Mouse (Mus musculus): ENCODE measurements around the gene Smarca2. TPM values are rescaled to one million over a fixed set of nuclear protein-coding genes. Genes with fewer than 3 reads are reported as not detected.

Smarca2 gene
- polyA plus RNA-seq, 1 experiment from 2014 or later, result 95.2 TPM

- peak overlapping the region; percentile 75 for H3K4me3 ChIP-seq (ENCODE audit: low read length)
- H3K4me1 ChIP-seq (ENCODE audit: control insufficient read depth, insufficient read depth, low read depth, low read length), result peaks cover 10% of the 10 kb centered on the region
- 4% methylated on average over 7 of the region's 7 CpGs for WGBS
- H3K9me3 ChIP-seq (ENCODE audit: control insufficient read depth, low read length), result no peaks in the 10 kb centered on the region
- 0 out of 2 replicates have a peak, but pooled peaks cover 2% of the 10 kb centered on the region for H3K27me3 ChIP-seq (replicated peaks; ENCODE audit: control insufficient read depth, insufficient read depth, low read length)
- peak overlapping the region; percentile 98 for H3K4me2 ChIP-seq (ENCODE audit: low read length)
- H3K27ac ChIP-seq (ENCODE audit: low read depth, low read length), result no peak overlapping the region
- H3K9ac ChIP-seq (ENCODE audit: low read depth, low read length), result no peak overlapping the region
- ATAC-seq, result no peak
- no peaks in the 10 kb centered on the region for H3K36me3 ChIP-seq (ENCODE audit: control insufficient read depth, insufficient read depth, low read length)
Measured at GRCm38 (mm10) chr19:26608434-26608812, 3.6 kb downstream of the Smarca2 start.

- H3K27ac ChIP-seq (ENCODE audit: low read depth, low read length), result no peak overlapping the region
- 39% methylated on average over 2 of the region's 2 CpGs for WGBS
- 0 out of 2 replicates have a peak, but pooled peaks cover 2% of the 10 kb centered on the region for H3K27me3 ChIP-seq (replicated peaks; ENCODE audit: control insufficient read depth, insufficient read depth, low read length)
- no peaks in the 10 kb centered on the region for H3K9me3 ChIP-seq (ENCODE audit: control insufficient read depth, low read length)
- H3K36me3 ChIP-seq (ENCODE audit: control insufficient read depth, insufficient read depth, low read length), result no peaks in the 10 kb centered on the region
- no peak overlapping the region for H3K9ac ChIP-seq (ENCODE audit: low read depth, low read length)
- peaks cover 10% of the 10 kb centered on the region for H3K4me1 ChIP-seq (ENCODE audit: control insufficient read depth, insufficient read depth, low read depth, low read length)
- no peak overlapping the region for H3K4me2 ChIP-seq (ENCODE audit: low read length)
- no peak overlapping the region for H3K4me3 ChIP-seq (ENCODE audit: low read length)
- no peak for ATAC-seq
Measured at GRCm38 (mm10) chr19:26609637-26610036, 4.8 kb downstream of the Smarca2 start.

- Histone ChIP-seq H3K4me2 (ENCODE audit: low read length) (no peak overlapping the region), H3K27ac (ENCODE audit: low read depth, low read length) (no peak overlapping the region), H3K9ac (ENCODE audit: low read depth, low read length) (no peak overlapping the region), H3K36me3 (ENCODE audit: control insufficient read depth, insufficient read depth, low read length) (no peaks in the 10 kb centered on the region), H3K4me1 (ENCODE audit: control insufficient read depth, insufficient read depth, low read depth, low read length) (peaks cover 6% of the 10 kb centered on the region), H3K27me3 (replicated peaks; ENCODE audit: control insufficient read depth, insufficient read depth, low read length) (0 out of 2 replicates have a peak, but pooled peaks cover 2% of the 10 kb centered on the region), H3K4me3 (ENCODE audit: low read length) (no peak overlapping the region), H3K9me3 (ENCODE audit: control insufficient read depth, low read length) (no peaks in the 10 kb centered on the region)
- ATAC-seq, result no peak
- 70% methylated on average over 4 of the region's 4 CpGs for WGBS
Measured at GRCm38 (mm10) chr19:26612995-26613394, 8.1 kb downstream of the Smarca2 start.

GRCm38 (mm10) chr19:26613665-26614064 is 8.8 kb downstream of the Smarca2 start:
- no peak for ATAC-seq
- Histone ChIP-seq H3K9me3 (ENCODE audit: control insufficient read depth, low read length) (no peaks in the 10 kb centered on the region), H3K9ac (ENCODE audit: low read depth, low read length) (no peak overlapping the region), H3K4me1 (ENCODE audit: control insufficient read depth, insufficient read depth, low read depth, low read length) (0 out of 2 replicates have a peak, but pooled peaks cover under 1% of the 10 kb centered on the region), H3K27ac (ENCODE audit: low read depth, low read length) (no peak overlapping the region), H3K4me3 (ENCODE audit: low read length) (no peak overlapping the region), H3K4me2 (ENCODE audit: low read length) (no peak overlapping the region), H3K36me3 (ENCODE audit: control insufficient read depth, insufficient read depth, low read length) (no peaks in the 10 kb centered on the region), H3K27me3 (replicated peaks; ENCODE audit: control insufficient read depth, insufficient read depth, low read length) (0 out of 2 replicates have a peak, but pooled peaks cover 2% of the 10 kb centered on the region)
- WGBS, result 81% methylated on average over 5 of the region's 5 CpGs

- H3K27me3 ChIP-seq (replicated peaks; ENCODE audit: control insufficient read depth, insufficient read depth, low read length), result no peaks in the 10 kb centered on the region
- H3K9me3 ChIP-seq (ENCODE audit: control insufficient read depth, low read length), result no peaks in the 10 kb centered on the region
- no peak overlapping the region for H3K27ac ChIP-seq (ENCODE audit: low read depth, low read length)
- H3K9ac ChIP-seq (ENCODE audit: low read depth, low read length), result no peak overlapping the region
- H3K36me3 ChIP-seq (ENCODE audit: control insufficient read depth, insufficient read depth, low read length), result peaks cover 3% of the 10 kb centered on the region; the same call in 1 of the 2 replicates
- H3K4me1 ChIP-seq (ENCODE audit: control insufficient read depth, insufficient read depth, low read depth, low read length), result no peaks in the 10 kb centered on the region
- ATAC-seq, result no peak
- H3K4me3 ChIP-seq (ENCODE audit: low read length), result no peak overlapping the region
- 43% methylated on average over 1 of the region's 1 CpGs for WGBS
- H3K4me2 ChIP-seq (ENCODE audit: low read length), result no peak overlapping the region
Measured at GRCm38 (mm10) chr19:26616271-26616670, 11.4 kb downstream of the Smarca2 start.

GRCm38 (mm10) chr19:26617287-26617686 is 12.4 kb downstream of the Smarca2 start:
- Histone ChIP-seq H3K4me2 (ENCODE audit: low read length) (no peak overlapping the region), H3K4me1 (ENCODE audit: control insufficient read depth, insufficient read depth, low read depth, low read length) (no peaks in the 10 kb centered on the region), H3K27me3 (replicated peaks; ENCODE audit: control insufficient read depth, insufficient read depth, low read length) (no peaks in the 10 kb centered on the region), H3K27ac (ENCODE audit: low read depth, low read length) (no peak overlapping the region), H3K4me3 (ENCODE audit: low read length) (no peak overlapping the region), H3K9ac (ENCODE audit: low read depth, low read length) (no peak overlapping the region), H3K36me3 (ENCODE audit: control insufficient read depth, insufficient read depth, low read length) (peaks cover 3% of the 10 kb centered on the region; the same call in 1 of the 2 replicates), H3K9me3 (ENCODE audit: control insufficient read depth, low read length) (no peaks in the 10 kb centered on the region)
- 88% methylated on average over 5 of the region's 5 CpGs for WGBS
- ATAC-seq, result no peak

GRCm38 (mm10) chr19:26630712-26631235 is 25.9 kb downstream of the Smarca2 start:
- WGBS, result 45% methylated on average over 8 of the region's 8 CpGs
- Histone ChIP-seq H3K4me2 (ENCODE audit: low read length) (no peak overlapping the region), H3K4me1 (ENCODE audit: control insufficient read depth, insufficient read depth, low read depth, low read length) (peaks cover 4% of the 10 kb centered on the region), H3K4me3 (ENCODE audit: low read length) (no peak overlapping the region), H3K27ac (ENCODE audit: low read depth, low read length) (peak overlapping the region; percentile 39), H3K9me3 (ENCODE audit: control insufficient read depth, low read length) (no peaks in the 10 kb centered on the region), H3K36me3 (ENCODE audit: control insufficient read depth, insufficient read depth, low read length) (peaks cover 4% of the 10 kb centered on the region; the same call in 1 of the 2 replicates), H3K9ac (ENCODE audit: low read depth, low read length) (no peak overlapping the region), H3K27me3 (replicated peaks; ENCODE audit: control insufficient read depth, insufficient read depth, low read length) (no peaks in the 10 kb centered on the region)
- peak; percentile 76 for ATAC-seq

GRCm38 (mm10) chr19:26632228-26632627 is 27.4 kb downstream of the Smarca2 start:
- no peak overlapping the region for H3K27ac ChIP-seq (ENCODE audit: low read depth, low read length)

GRCm38 (mm10) chr19:26640556-26640955 is 35.7 kb downstream of the Smarca2 start:
- WGBS, result 86% methylated on average over 13 of the region's 13 CpGs
- Histone ChIP-seq H3K27me3 (replicated peaks; ENCODE audit: control insufficient read depth, insufficient read depth, low read length) (no peaks in the 10 kb centered on the region), H3K36me3 (ENCODE audit: control insufficient read depth, insufficient read depth, low read length) (no peaks in the 10 kb centered on the region; the same call in 1 of the 2 replicates), H3K4me1 (ENCODE audit: control insufficient read depth, insufficient read depth, low read depth, low read length) (no peaks in the 10 kb centered on the region), H3K27ac (ENCODE audit: low read depth, low read length) (no peak overlapping the region), H3K4me2 (ENCODE audit: low read length) (no peak overlapping the region), H3K9me3 (ENCODE audit: control insufficient read depth, low read length) (no peaks in the 10 kb centered on the region), H3K9ac (ENCODE audit: low read depth, low read length) (no peak overlapping the region), H3K4me3 (ENCODE audit: low read length) (no peak overlapping the region)
- no peak for ATAC-seq

More at GRCm38 (mm10) chr19:26632228-26632627, 27.4 kb downstream of the Smarca2 start:
- Histone ChIP-seq H3K4me1 (ENCODE audit: control insufficient read depth, insufficient read depth, low read depth, low read length) (peaks cover 4% of the 10 kb centered on the region), H3K9me3 (ENCODE audit: control insufficient read depth, low read length) (no peaks in the 10 kb centered on the region), H3K27me3 (replicated peaks; ENCODE audit: control insufficient read depth, insufficient read depth, low read length) (no peaks in the 10 kb centered on the region), H3K4me3 (ENCODE audit: low read length) (no peak overlapping the region), H3K9ac (ENCODE audit: low read depth, low read length) (no peak overlapping the region), H3K36me3 (ENCODE audit: control insufficient read depth, insufficient read depth, low read length) (peaks cover 4% of the 10 kb centered on the region; the same call in 1 of the 2 replicates), H3K4me2 (ENCODE audit: low read length) (no peak overlapping the region)
- WGBS, result 92% methylated on average over 5 of the region's 5 CpGs
- no peak for ATAC-seq
